Mouse (Mus musculus): ENCODE data around the gene Klhl10.

DNA sequence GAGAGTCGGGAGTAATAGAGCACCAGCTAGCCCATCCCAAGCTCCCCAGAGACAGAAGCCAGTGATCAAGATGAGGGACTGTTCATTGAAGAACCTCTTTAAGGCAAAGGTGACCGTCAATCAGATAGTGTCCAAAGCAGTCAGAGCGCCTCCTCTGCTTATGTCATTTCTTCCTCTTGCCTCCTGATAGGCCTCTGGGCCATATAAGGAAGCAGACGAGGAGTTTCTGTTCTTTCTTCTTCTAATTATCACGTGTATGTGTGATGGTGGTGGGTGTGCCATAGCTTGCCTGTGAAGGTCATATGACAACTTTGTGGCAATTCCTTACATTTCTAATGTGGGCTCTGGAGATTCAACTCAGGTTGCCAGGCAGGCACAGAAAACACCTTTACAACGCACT is 40.9 kb upstream of the Klhl10 start:
- peak; percentile 83 for TF ChIP-seq ELF1 (IDR thresholded peaks at IDR 0.05; ENCODE audit: low read depth, low read length)
- TF ChIP-seq HCFC1 (IDR thresholded peaks at IDR 0.05; ENCODE audit: low read depth, low read length), result peak; percentile 70
- peak in 1 of 3 experiments; percentile 14; a peak in 1 of 6 replicates for TF ChIP-seq CTCF (IDR thresholded peaks at IDR 0.05 in 2 of 3, conservative IDR thresholded peaks at IDR 0.05 in 1 of 3; ENCODE audit: control insufficient read depth in 1 of 3, insufficient read depth in 1 of 3, low read depth in 2 of 3, low read length in 3 of 3, poor library complexity in 1 of 3, severe bottlenecking in 1 of 3)
- no peak for TF ChIP-seq JUND (IDR thresholded peaks at IDR 0.05; ENCODE audit: low read depth, low read length)
- TF ChIP-seq TCF12 (IDR thresholded peaks at IDR 0.05; ENCODE audit: low read depth, low read length), result no peak; the same call in 1 of the 2 replicates
- peak; percentile 87 for TF ChIP-seq BHLHE40 (IDR thresholded peaks at IDR 0.05; ENCODE audit: borderline replicate concordance, low read depth, low read length)
- TF ChIP-seq ZMIZ1 (IDR thresholded peaks at IDR 0.05; ENCODE audit: low read depth, low read length), result no peak
- TF ChIP-seq KAT2A (conservative IDR thresholded peaks at IDR 0.05; ENCODE audit: low read depth, low read length), result no peak
- 0 out of 4 replicates have a peak, but pooled peaks of 1 of the 2 experiments have one; percentile 32 for TF ChIP-seq POLR2A (IDR thresholded peaks at IDR 0.05; ENCODE audit: control insufficient read depth in 1 of 2, insufficient read depth in 1 of 2, low read depth in 1 of 2, low read length in 2 of 2, poor library complexity in 1 of 2)
- TF ChIP-seq USF2 (IDR thresholded peaks at IDR 0.05; ENCODE audit: borderline replicate concordance in 1 of 2, insufficient read depth in 1 of 2, low read depth in 1 of 2, low read length in 2 of 2), result 0 out of 4 replicates have a peak, but pooled peaks of 1 of the 2 experiments have one; percentile 28
- TF ChIP-seq UBTF (IDR thresholded peaks at IDR 0.05; ENCODE audit: borderline replicate concordance, insufficient read depth, low read depth, low read length), result no peak
- TF ChIP-seq TAL1 (IDR thresholded peaks at IDR 0.05; ENCODE audit: low read length), result no peak
- no peak for TF ChIP-seq RCOR1 (IDR thresholded peaks at IDR 0.05; ENCODE audit: low read depth, low read length)
- TF ChIP-seq MAFK (IDR thresholded peaks at IDR 0.05; ENCODE audit: borderline replicate concordance, low read depth, low read length), result no peak
